Mouse (Mus musculus): ENCODE data around the gene Kcnip1. TPM values are rescaled to one million over a fixed set of nuclear protein-coding genes. Genes with fewer than 3 reads are reported as not detected.

Kcnip1 gene
- total and polyA plus RNA-seq, 2 experiments from 2014 or later = 0.05 TPM; not detected in 1

- Histone ChIP-seq H3K27ac (ENCODE audit: low read depth) (no peak overlapping the region), H3K4me3 (ENCODE audit: low read depth, low read length) (no peak overlapping the region), H3K4me1 (ENCODE audit: control insufficient read depth, insufficient read depth) (no peaks in the 10 kb centered on the region), H3K4me2 (ENCODE audit: low read depth, low read length) (no peak overlapping the region), H3K9me3 (replicated peaks; ENCODE audit: control insufficient read depth, low read length) (no peaks in the 10 kb centered on the region), H3K27me3 (ENCODE audit: control insufficient read depth, insufficient read depth, low read length) (0 out of 2 replicates have a peak, but pooled peaks cover 14% of the 10 kb centered on the region), H3K36me3 (replicated peaks; ENCODE audit: control insufficient read depth, insufficient read depth, low read length) (no peaks in the 10 kb centered on the region), H3K9ac (replicated peaks; ENCODE audit: low read depth, low read length) (no peak overlapping the region)
- TF ChIP-seq CTCF (IDR thresholded peaks at IDR 0.05; ENCODE audit: low read depth) (no peak), EP300 (IDR thresholded peaks at IDR 0.05; ENCODE audit: low read depth) (no peak)
- WGBS = 75% methylated on average over 8 of the region's 8 CpGs
- no peak for DNase-seq (ENCODE audit: low spot score)
- no peak for ATAC-seq (ENCODE audit: insufficient read depth, low read depth)
Observed at GRCm38 (mm10) chr11:33732358-33732757, 260.6 kb downstream of the Kcnip1 start.

DNA sequence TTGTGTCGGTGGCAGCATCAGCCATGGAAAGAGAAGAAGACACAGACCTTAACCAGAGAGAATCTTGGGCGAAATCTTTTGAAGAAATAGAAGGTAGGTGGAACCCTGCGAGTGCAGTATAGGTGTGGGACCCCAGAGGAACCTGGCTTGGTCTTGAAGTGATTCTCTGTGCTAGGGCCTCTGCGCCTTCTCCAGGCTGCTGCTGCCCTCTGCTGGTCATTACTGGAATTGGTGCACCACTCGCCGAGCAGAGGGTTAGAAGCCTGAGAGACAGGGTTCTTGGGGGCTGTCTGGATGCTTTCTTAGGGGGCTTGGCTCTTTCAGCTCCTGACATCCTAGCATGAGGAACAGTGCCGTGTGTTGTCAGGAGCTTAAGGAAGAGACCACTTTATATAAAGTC, 271.7 kb downstream of the Kcnip1 start:
- Histone ChIP-seq H3K36me3 (replicated peaks; ENCODE audit: control insufficient read depth, insufficient read depth, low read length) (no peaks in the 10 kb centered on the region), H3K27ac (ENCODE audit: low read depth) (no peak overlapping the region), H3K4me1 (ENCODE audit: control insufficient read depth, insufficient read depth) (no peaks in the 10 kb centered on the region), H3K4me3 (ENCODE audit: low read depth, low read length) (no peak overlapping the region), H3K9ac (replicated peaks; ENCODE audit: low read depth, low read length) (no peak overlapping the region), H3K4me2 (ENCODE audit: low read depth, low read length) (no peak overlapping the region), H3K9me3 (replicated peaks; ENCODE audit: control insufficient read depth, low read length) (no peaks in the 10 kb centered on the region), H3K27me3 (ENCODE audit: control insufficient read depth, insufficient read depth, low read length) (no peaks in the 10 kb centered on the region; the same call in 1 of the 2 replicates)
- DNase-seq (ENCODE audit: low spot score) (no peak), ATAC-seq (ENCODE audit: insufficient read depth, low read depth) (no peak)
- TF ChIP-seq CTCF (IDR thresholded peaks at IDR 0.05; ENCODE audit: low read depth) (peak; percentile 78), EP300 (IDR thresholded peaks at IDR 0.05; ENCODE audit: low read depth) (no peak)
- WGBS = 20% methylated on average over 7 of the region's 7 CpGs

DNA sequence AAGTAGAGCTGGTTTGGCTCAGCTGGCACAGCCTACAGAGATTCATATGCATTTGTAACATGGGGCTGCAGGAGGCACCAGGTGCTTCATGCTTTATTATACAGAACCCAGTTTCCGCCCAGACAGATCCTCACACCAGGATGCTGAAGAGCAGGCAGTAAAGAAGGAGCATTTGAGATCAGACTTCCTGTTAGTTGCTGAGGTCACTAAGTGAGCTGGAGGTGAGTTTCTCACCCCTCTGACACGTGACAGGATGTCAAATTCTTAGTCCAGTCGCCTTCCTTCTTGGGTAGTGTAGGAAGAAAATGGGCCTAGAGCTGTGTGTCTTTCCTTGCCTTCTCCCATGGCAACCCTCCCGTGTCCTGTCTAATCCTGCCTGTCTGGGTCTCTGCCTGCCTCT, 286.2 kb downstream of the Kcnip1 start:
- Histone ChIP-seq H3K9ac (replicated peaks; ENCODE audit: low read depth, low read length) (no peak overlapping the region), H3K4me1 (ENCODE audit: control insufficient read depth, insufficient read depth) (no peaks in the 10 kb centered on the region), H3K27me3 (ENCODE audit: control insufficient read depth, insufficient read depth, low read length) (no peaks in the 10 kb centered on the region), H3K4me2 (ENCODE audit: low read depth, low read length) (no peak overlapping the region), H3K36me3 (replicated peaks; ENCODE audit: control insufficient read depth, insufficient read depth, low read length) (no peaks in the 10 kb centered on the region), H3K4me3 (ENCODE audit: low read depth, low read length) (no peak overlapping the region), H3K27ac (ENCODE audit: low read depth) (no peak overlapping the region), H3K9me3 (replicated peaks; ENCODE audit: control insufficient read depth, low read length) (no peaks in the 10 kb centered on the region)
- 19% methylated on average over 4 of the region's 4 CpGs for WGBS
- TF ChIP-seq EP300 (IDR thresholded peaks at IDR 0.05; ENCODE audit: low read depth) = no peak
- TF ChIP-seq CTCF (IDR thresholded peaks at IDR 0.05; ENCODE audit: low read depth) = no peak
- ATAC-seq (ENCODE audit: insufficient read depth, low read depth) = no peak
- DNase-seq (ENCODE audit: low spot score) = no peak

DNA sequence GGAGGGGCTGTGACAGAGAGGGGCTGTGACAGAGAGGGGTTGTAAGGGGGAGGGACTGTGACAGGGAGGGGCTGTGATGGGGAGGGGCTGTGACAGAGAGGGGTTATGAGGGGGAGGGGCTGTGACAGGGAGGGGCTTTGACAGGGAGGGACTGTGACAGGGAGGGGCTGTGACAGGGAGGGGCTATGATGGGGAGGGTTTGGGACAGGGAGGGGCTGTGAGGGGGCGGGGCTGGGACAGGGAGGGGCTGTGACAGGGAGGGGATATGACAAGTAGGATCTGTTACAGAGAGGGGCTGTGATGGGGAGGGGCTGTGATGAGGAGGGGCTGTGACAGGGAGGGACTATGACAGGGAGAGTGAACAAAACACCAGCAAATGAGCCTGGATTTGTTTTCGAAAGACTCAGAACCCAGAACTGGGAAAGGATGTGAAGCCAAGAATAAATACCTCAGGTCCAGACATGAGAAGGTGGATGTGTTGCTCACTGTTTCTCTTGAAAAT, 290.9 kb downstream of the Kcnip1 start:
- Histone ChIP-seq H3K36me3 (replicated peaks; ENCODE audit: control insufficient read depth, insufficient read depth, low read length) (no peaks in the 10 kb centered on the region), H3K4me3 (ENCODE audit: low read depth, low read length) (no peak overlapping the region), H3K27me3 (ENCODE audit: control insufficient read depth, insufficient read depth, low read length) (no peaks in the 10 kb centered on the region), H3K9ac (replicated peaks; ENCODE audit: low read depth, low read length) (no peak overlapping the region), H3K4me2 (ENCODE audit: low read depth, low read length) (no peak overlapping the region), H3K27ac (ENCODE audit: low read depth) (no peak overlapping the region), H3K9me3 (replicated peaks; ENCODE audit: control insufficient read depth, low read length) (no peaks in the 10 kb centered on the region), H3K4me1 (ENCODE audit: control insufficient read depth, insufficient read depth) (no peaks in the 10 kb centered on the region)
- DNase-seq (ENCODE audit: low spot score) (no peak), ATAC-seq (ENCODE audit: insufficient read depth, low read depth) (no peak)
- 24% methylated on average over 2 of the region's 2 CpGs for WGBS
- TF ChIP-seq EP300 (IDR thresholded peaks at IDR 0.05; ENCODE audit: low read depth) (no peak), CTCF (IDR thresholded peaks at IDR 0.05; ENCODE audit: low read depth) (no peak)

DNA sequence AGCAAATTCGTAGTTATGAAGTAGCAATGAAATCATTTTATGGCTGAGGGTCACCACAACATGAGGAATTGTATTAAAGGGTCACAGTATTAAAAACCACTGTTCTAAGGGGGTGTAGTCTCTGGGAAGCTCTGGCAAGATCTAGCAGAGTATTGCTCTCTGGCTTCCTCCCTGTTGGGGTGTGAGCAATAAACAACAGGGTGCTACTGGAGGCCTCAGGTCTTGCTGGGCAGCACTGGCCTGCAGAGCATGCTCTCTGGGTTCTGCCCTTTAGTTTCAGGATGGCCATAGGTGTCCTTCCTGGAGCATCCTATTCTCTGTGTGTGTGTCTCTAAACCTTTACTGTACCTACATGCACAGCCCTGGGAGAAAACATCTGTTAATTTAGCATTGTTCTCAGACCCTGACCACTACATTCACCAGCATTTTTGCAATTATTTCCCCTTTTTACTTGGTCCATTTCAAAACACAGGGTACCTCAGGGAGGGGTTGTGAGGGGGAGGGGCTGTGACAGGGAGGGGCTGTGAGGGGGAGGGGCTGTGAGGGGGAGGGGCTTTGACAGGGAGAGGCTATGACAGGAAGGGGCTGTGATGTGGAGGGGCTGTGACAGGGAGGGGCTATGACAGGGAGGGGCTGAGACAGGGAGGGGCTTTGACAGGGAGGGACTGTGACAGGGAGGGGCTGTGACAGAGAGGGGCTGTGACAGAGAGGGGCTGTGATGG, 291.6 kb downstream of the Kcnip1 start:
- H3K27ac ChIP-seq (ENCODE audit: low read depth) = no peak overlapping the region
- H3K4me3 ChIP-seq (ENCODE audit: low read depth, low read length) = no peak overlapping the region
- no peaks in the 10 kb centered on the region for H3K4me1 ChIP-seq (ENCODE audit: control insufficient read depth, insufficient read depth)
- DNase-seq (ENCODE audit: low spot score) = no peak
- H3K4me2 ChIP-seq (ENCODE audit: low read depth, low read length) = no peak overlapping the region
- no peaks in the 10 kb centered on the region for H3K9me3 ChIP-seq (replicated peaks; ENCODE audit: control insufficient read depth, low read length)
- H3K36me3 ChIP-seq (replicated peaks; ENCODE audit: control insufficient read depth, insufficient read depth, low read length) = no peaks in the 10 kb centered on the region
- ATAC-seq (ENCODE audit: insufficient read depth, low read depth) = no peak
- no peak overlapping the region for H3K9ac ChIP-seq (replicated peaks; ENCODE audit: low read depth, low read length)
- TF ChIP-seq CTCF (IDR thresholded peaks at IDR 0.05; ENCODE audit: low read depth) (no peak), EP300 (IDR thresholded peaks at IDR 0.05; ENCODE audit: low read depth) (no peak)
- WGBS = 41% methylated on average over 1 of the region's 1 CpGs
- no peaks in the 10 kb centered on the region for H3K27me3 ChIP-seq (ENCODE audit: control insufficient read depth, insufficient read depth, low read length)

DNA sequence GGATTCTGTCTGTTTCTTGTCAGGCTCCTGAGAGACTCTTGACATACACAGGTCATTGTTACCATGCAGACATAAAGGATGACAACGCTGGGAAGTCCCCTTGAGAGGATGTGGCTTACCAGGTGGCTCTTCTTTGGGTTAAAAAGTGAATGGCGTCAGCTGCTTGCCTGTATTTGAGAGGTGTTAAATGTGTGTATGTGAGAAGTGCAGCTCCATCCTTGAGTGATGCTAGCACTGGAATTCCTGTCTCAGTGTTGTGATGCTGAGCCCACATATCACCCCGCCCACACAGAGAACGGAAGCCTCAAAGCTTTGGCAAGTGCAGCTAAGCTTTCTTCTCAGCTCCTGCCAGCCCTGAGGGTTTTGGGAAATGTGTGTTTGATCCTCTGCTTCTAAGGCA, 292.2 kb downstream of the Kcnip1 start:
- Histone ChIP-seq H3K4me1 (ENCODE audit: control insufficient read depth, insufficient read depth) (no peaks in the 10 kb centered on the region), H3K36me3 (replicated peaks; ENCODE audit: control insufficient read depth, insufficient read depth, low read length) (no peaks in the 10 kb centered on the region), H3K4me3 (ENCODE audit: low read depth, low read length) (no peak overlapping the region), H3K4me2 (ENCODE audit: low read depth, low read length) (no peak overlapping the region), H3K27ac (ENCODE audit: low read depth) (no peak overlapping the region), H3K27me3 (ENCODE audit: control insufficient read depth, insufficient read depth, low read length) (no peaks in the 10 kb centered on the region), H3K9me3 (replicated peaks; ENCODE audit: control insufficient read depth, low read length) (no peaks in the 10 kb centered on the region), H3K9ac (replicated peaks; ENCODE audit: low read depth, low read length) (no peak overlapping the region)
- DNase-seq (ENCODE audit: low spot score) (no peak), ATAC-seq (ENCODE audit: insufficient read depth, low read depth) (no peak)
- 33% methylated on average over 4 of the region's 4 CpGs for WGBS
- TF ChIP-seq EP300 (IDR thresholded peaks at IDR 0.05; ENCODE audit: low read depth) = no peak
- TF ChIP-seq CTCF (IDR thresholded peaks at IDR 0.05; ENCODE audit: low read depth) = no peak
